Mouse (Mus musculus) C2C12 (cell line): ENCODE results near the gene Mcemp1.

Source experiments
- CEBPB ChIP-seq: IDR thresholded peaks from one replicate; pipeline ENCODE4 v1.6.1; 2011; ENCODE audit warnings: low read depth, mild to moderate bottlenecking, control low read depth, moderate library complexity
- CTCF ChIP-seq: IDR thresholded peaks from one replicate; pipeline ENCODE4 v1.5.1; 2011; ENCODE audit not compliant: control insufficient read depth, insufficient read depth, insufficient read length
- FOSL1 ChIP-seq: IDR thresholded peaks from one replicate; pipeline ENCODE4 v1.8.0; 2011; ENCODE audit warnings: mild to moderate bottlenecking, low read length; ENCODE audit not compliant: poor library complexity, insufficient read depth, severe bottlenecking
- MAX ChIP-seq: IDR thresholded peaks from one replicate; pipeline ENCODE4 v1.6.1; 2011; ENCODE audit warnings: mild to moderate bottlenecking, control low read depth
- MYOD1 ChIP-seq: IDR thresholded peaks from one replicate; pipeline ENCODE4 v1.6.1; 2011; ENCODE audit warnings: low read depth; ENCODE audit not compliant: control insufficient read depth, insufficient read length
- USF1 ChIP-seq: IDR thresholded peaks from one replicate; pipeline ENCODE4 v1.6.1; 2011; ENCODE audit warnings: low read depth, mild to moderate bottlenecking, control low read depth, moderate library complexity

GRCm38 (mm10) chr8:3655526-3655925 lies 10.0 kb upstream of the Mcemp1 start, which contains the start of gene Retn:
- no peak for TF ChIP-seq MYOD1
- no peak for TF ChIP-seq MAX
- TF ChIP-seq FOSL1 = no peak
- no peak for TF ChIP-seq CEBPB
- TF ChIP-seq CTCF = no peak
- no peak for TF ChIP-seq USF1
